Mouse (Mus musculus): ENCODE data around the gene Elane. TPM values are rescaled to one million over a fixed set of nuclear protein-coding genes. Genes with fewer than 3 reads are reported as not detected.

The Elane gene
- total RNA-seq, 2 experiments from 2014 or later = not detected

DNA sequence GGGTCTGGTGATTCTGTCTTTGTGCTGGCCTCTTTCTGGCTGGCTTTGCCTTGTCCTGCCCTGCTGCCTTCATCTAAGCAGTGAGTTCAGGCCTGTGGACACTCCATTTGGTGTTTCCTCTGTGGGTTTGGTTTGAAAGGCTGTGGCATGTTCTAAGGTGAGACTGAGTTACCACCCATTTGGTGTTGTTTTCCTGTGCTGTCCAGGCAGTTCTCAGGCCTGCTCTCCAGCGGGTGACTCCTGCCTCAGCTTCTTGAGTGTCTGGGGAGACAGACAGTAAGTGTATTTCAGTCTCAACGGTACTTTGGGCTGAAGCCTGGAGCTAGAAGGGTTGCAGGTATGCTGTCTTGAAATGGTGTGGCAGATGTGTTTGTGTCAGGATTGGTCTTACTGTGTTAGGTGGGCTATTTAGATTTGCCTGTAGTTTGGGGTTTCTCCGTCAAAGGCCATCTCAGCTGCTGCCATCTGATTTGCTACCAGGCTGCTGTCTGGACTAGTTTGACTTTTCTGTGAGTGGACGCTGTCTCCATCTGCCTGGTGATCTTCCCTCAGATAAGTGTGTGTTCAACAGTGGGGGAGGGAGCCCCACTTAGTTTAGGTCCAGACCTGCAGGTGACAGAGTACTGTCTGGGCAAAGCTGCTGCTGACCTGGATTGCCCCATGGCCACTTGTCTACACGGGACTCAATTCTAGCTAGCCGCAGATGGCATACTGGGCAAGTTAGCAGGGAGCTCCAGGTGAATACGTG is 29.2 kb upstream of the Elane start:
- no peak for DNase-seq (ENCODE audit: low spot score in 2 of 2)
- intact Hi-C loops (cut with DNase I) = no loop called here

DNA sequence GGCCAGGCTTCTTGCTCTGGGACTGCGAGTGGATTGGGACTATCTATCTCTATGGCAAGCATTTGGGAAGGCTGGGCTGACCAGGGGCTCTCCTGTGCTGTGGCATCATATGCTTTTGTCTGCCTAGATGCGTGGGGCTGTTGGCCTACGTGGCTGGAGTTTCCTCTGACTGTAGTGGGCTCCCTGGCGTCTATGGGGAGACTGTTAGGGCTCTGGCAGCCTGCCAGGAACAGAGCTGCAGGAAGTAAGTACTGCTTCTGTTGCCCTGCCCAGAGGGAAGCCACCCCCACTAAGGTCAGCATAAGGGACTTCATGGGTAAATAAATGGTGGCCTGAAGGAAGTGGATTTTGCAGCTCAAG is 28.6 kb upstream of the Elane start:
- DNase-seq (ENCODE audit: low spot score in 2 of 2) = peak in 1 of 2 experiments; percentile 71
- intact Hi-C loops (cut with DNase I) = no loop called here

GRCm38 (mm10) chr10:79857894-79858293 is 28.2 kb upstream of the Elane start:
- DNase-seq (ENCODE audit: low spot score in 2 of 2) = no peak
- intact Hi-C loops (cut with DNase I) = no loop called here

DNA sequence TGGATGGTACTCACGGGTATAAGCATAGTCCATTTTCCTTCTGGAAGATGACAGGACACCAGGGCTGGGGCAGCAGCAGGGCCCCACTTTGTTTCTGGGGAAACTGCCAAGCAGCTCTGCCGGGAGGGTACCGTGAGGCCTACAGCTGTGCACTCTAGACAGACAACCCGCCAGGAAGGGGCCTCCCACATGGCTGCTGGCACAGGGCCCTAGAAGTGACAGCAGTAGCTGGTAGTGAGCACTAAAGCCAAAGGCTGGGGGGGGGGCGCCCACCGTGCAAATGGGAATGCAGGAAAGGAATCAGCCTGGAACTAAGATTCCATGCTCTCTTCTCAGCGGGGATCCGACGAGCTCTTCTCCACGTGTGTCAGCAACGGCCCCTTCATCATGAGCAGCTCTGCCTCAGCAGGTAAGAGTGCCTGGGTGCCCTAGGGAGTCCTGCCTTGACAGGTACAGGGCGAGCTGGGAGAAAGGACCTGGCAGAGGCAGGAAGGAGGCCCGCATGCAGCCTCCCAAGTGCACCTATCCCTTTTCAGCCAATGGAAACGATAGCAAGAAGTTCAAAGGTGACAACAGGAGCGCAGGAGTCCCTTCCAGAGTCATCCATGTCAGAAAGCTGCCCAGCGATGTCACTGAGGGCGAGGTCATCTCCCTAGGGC is 27.5 kb upstream of the Elane start:
- intact Hi-C loops (cut with DNase I) = no loop called here
- peak; percentile 77 to 78 for DNase-seq (ENCODE audit: low spot score in 2 of 2)

GRCm38 (mm10) chr10:79859116-79859515 is 26.9 kb upstream of the Elane start:
- no peak for DNase-seq (ENCODE audit: low spot score in 2 of 2)
- intact Hi-C loops (cut with DNase I) = no loop called here

GRCm38 (mm10) chr10:79860079-79860911 is 25.8 kb upstream of the Elane start:
- DNase-seq (ENCODE audit: low spot score in 2 of 2) = no peak
- intact Hi-C loops (cut with DNase I) = no loop called here

DNA sequence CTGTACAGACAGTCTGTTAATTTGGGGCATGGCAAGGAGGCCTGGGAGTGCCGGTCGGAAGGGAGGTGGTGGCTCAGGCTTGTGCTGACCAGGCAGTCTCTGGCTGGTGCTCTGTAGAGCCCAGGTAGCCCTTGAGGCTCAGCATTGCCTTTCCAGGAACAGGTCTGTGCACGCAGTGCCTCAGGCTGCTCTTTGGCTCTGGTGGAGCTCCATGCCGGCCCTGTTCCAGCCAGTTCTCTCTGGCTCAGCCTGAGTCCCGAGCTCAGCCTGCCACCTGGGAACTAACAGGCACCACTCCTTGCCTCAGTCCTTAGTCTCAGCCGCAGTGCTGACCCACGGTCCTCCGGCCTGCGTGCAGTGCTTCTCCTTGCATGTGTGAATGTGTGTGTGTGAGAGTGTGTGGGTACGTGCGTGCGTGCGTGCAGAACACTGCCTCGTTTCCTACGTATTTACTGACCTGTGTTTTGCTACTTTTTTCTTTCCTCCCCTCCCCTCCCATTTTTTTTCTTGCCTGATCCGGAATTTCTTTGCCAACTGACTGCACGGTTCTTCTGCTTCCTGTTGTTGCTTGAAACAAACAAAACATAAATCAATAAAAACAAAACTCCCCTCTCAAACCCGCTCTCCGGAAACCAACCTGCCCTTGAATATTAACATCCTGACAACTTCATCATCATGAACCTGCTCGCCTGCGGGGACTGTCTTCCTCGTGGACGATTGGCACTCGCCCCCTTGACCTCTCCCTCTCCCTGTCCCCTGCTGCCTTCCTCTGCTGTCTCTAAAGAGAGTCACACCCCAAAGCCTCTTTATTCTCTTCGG is 24.6 kb upstream of the Elane start:
- intact Hi-C loops (cut with DNase I) = no loop called here
- DNase-seq (ENCODE audit: low spot score in 2 of 2) = no peak

DNA sequence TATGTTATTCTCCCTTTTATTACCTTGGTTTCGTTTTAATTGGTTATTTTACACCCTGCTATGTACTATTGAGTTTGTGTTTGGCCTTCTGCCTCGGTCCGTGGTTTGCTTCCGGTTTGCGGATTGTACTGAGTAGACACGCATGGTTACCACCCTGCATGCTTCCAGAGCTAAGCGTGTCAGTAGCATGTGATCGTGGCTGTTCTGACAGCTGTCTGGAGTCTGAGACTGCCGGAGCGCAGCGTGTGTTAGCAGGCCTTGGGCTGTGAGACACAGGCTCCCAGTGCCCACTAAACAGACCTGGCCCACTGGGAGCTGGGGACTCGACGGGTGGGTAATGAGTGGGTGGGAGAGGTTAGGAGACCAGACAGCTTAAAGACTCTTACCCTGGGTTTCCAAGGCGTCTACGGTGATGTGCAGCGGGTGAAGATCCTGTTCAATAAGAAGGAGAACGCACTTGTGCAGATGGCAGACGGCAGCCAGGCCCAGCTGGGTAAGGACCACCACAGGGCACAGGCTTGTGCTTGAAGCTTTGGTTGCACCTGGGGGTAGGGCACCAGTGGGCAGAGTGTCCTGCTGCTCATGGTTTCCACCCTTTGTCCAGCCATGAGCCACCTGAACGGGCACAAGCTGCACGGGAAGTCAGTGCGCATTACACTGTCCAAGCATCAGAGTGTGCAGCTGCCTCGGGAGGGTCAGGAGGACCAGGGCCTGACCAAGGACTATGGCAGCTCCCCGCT is 23.8 kb upstream of the Elane start:
- intact Hi-C loops (cut with DNase I) = no loop called here
- DNase-seq (ENCODE audit: low spot score in 2 of 2) = no peak

DNA sequence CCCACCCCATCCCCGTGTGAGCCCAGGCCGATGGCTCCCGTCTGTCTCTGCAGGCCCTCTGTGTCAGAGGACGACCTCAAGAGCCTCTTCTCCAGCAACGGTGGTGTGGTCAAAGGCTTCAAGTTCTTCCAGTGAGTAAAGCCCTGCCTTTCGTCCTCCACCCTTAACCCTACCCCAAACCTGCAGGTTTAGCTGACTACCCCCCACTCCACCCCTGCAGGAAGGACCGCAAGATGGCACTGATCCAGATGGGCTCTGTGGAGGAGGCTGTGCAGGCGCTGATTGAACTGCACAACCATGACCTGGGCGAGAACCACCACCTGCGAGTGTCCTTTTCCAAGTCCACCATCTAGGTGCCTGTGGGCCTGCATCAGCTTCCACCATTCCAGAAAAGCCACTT is 23.1 kb upstream of the Elane start:
- no peak for DNase-seq (ENCODE audit: low spot score in 2 of 2)
- intact Hi-C loops (cut with DNase I) = no loop called here

- intact Hi-C loops (cut with DNase I) = no loop called here
- DNase-seq (ENCODE audit: low spot score in 2 of 2) = no peak
These were observed 21.5 kb upstream of the Elane start for GRCm38 (mm10) chr10:79864351-79865188.

DNA sequence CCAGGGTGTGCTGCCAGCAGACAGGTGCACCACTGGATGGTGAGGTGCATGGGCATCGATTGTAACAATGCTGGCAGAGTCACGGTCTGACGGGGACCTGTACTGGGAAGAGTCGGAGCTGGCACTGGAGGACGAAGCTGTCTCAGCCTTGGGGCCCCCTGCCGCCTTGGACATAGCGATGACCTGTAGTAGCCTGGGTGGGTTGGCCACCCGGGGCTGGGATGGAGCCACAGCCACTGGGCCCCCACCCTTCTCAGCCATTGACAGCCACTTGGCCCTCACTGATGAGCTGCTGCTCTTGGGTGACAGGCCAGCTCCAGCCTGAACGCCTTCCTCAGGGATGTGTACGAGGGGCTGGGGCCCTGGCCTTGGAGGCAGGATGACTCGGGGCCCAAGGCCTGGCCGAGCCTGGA is 20.9 kb upstream of the Elane start:
- no peak for DNase-seq (ENCODE audit: low spot score in 2 of 2)
- intact Hi-C loops (cut with DNase I) = no loop called here

- intact Hi-C loops (cut with DNase I) = no loop called here
- DNase-seq (ENCODE audit: low spot score in 2 of 2) = no peak
These were observed 20.2 kb upstream of the Elane start for GRCm38 (mm10) chr10:79865801-79866295.

DNA sequence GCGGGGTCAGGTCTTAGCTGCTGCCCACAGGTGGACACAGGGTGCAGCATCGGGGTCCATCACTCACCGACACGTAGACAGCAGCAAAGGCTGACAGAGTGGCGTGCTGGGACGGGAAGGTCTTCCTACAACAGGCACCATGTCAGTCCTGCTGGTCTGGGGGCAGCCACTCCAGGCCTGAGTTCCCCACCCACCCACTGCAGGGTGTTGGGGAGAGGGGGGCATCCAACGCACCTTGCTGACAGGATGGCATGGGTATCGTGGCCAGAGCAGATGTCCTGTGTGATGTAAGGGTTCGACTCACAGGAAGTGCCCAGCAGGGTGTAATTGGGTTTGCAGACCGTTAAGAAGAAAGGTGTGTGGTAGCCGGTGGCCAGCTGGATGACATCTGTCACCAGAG is 19.4 kb upstream of the Elane start:
- intact Hi-C loops (cut with DNase I) = no loop called here
- no peak for DNase-seq (ENCODE audit: low spot score in 2 of 2)

- intact Hi-C loops (cut with DNase I) = no loop called here
These were observed 14.2 kb upstream of the Elane start for GRCm38 (mm10) chr10:79871845-79872244.

GRCm38 (mm10) chr10:79872862-79873261 is 13.2 kb upstream of the Elane start:
- intact Hi-C loops (cut with DNase I) = no loop called here
- DNase-seq (ENCODE audit: low spot score in 2 of 2) = no peak

More at GRCm38 (mm10) chr10:79871845-79872244, 14.2 kb upstream of the Elane start:
- peak in 1 of 2 experiments; percentile 54 for DNase-seq (ENCODE audit: low spot score in 2 of 2)

DNA sequence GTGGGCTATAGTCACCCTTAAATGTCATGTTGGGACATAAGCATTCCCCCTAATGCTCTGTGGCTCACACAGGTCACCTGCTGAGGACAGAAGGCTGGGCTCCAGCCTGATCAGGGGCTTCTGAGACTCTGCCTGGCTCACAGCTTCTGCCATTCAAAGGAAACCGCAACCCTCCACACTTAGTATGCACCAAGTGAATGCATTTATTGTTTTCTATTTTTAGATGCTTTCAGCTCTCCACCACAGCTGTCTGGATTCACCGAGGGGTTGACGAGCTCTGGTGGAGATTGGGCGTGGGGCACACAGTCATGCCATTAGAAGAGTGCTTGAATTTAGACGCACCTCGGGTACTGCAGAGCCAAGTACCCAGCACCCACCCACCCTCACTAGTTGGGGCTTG is 12.7 kb upstream of the Elane start:
- intact Hi-C loops (cut with DNase I) = no loop called here
- DNase-seq (ENCODE audit: low spot score in 2 of 2) = no peak

DNA sequence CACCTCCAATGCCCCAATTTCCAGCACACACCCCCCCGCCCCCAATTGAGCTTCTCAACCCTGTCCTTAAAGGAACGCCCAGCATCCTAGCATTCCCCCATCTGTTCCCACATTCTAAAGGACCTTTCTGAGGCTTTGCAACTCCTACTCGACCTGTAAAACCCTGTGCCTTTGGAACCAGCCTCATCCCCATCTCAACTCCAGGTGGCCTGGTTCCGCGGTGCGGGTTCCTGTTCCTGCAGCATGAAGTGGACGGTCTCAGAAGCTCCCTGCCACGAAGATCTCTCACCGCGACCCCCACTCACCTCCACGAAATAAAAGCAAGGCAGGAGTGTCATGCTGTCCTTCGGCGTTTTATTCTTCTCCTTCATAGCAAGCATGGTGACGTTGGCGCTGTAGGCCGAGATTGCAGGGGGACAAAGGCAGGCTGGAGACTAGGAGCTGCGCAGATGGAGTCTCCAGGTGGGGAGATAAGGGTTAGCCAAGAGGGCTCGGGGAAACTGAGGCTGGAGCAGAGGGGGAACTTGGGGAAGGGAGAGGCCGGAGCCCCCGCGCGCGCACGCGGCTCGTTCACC is 12.2 kb upstream of the Elane start:
- DNase-seq (ENCODE audit: low spot score in 2 of 2) = no peak
- intact Hi-C loops (cut with DNase I) = no loop called here

Data from left cerebral cortex, postnatal 14 days (tissue).